Mouse (Mus musculus): ENCODE measurements around the gene Rusc2.
A peak's percentile ranks its signal among the peaks of the same experiment; 100 is the strongest.

Gene Rusc2

GRCm38 (mm10) chr4:43417269-43418062, 35.7 kb downstream of the Rusc2 start:
- DNase-seq (ENCODE audit: low spot score), result no peak

- no peak for DNase-seq (ENCODE audit: low spot score)
Observed at GRCm38 (mm10) chr4:43418450-43418849, 36.7 kb downstream of the Rusc2 start.

DNA sequence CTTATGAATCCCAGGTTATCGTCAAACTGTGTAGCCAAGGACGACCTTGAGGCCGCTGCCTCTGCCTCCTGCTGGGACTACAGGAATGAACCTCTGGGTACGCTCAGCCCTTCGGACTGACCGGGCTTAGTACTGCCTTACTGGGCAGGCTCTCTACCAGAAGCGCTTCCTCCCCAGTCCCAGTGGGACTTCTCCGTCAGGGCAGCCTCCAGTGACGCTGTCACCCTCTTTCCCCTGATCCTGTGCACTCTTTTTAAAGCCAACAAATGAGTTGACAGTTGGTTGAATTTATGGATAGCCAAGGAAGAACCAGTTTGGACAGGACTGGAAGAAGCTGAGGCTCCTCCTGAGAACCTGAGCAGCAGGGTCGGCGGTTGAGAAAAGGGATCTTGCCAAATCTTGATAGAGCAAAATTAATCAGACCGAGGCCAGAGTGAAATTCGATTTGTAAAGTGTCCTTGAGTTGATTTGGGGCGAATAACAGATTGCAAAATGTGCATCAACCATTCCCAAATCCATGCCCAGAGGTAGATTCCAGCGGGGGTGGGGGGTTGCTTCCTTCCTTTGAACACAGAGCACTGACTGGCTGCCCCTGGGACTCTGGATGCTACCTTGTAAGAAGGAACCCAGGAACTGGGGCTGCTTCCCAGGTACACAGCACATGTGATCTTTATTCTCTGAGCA, 37.3 kb downstream of the Rusc2 start:
- no peak for DNase-seq (ENCODE audit: low spot score)

- DNase-seq (ENCODE audit: low spot score), result no peak
Observed at GRCm38 (mm10) chr4:43419801-43420281, 38.1 kb downstream of the Rusc2 start.

GRCm38 (mm10) chr4:43420305-43420704, 38.5 kb downstream of the Rusc2 start:
- peak; percentile 84 for DNase-seq (ENCODE audit: low spot score)

DNA sequence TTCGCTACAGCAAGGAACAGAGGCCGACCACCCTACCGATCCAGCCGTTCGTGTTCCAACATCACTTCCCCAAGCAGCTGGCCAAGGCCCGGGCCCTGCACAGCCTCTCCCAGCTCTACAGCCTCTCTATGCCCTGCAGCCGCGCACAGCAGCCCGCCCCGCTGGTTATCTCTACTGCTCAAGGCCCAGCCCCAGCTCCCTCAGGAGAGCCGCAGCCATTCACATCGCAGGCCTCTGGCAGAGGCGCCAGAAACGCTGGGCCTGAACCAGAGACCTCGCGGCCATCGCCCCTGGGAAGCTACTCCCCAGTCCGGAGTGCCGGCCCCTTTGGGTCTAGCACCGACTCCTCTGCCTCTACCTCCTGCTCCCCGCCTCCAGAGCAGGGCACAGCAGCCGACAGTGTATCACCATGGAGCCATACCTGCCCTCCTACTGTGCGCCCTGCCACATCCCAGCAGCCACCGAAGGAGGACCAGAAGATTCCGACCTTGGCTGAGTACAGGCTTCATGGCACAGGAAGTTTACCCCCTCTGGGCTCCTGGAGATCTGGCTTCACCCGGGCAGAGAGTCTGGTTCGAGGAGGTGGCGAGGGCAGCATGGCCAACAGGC, 40.0 kb downstream of the Rusc2 start:
- no peak for DNase-seq (ENCODE audit: low spot score)

- DNase-seq (ENCODE audit: low spot score), result no peak
Observed at GRCm38 (mm10) chr4:43423267-43423934, 41.6 kb downstream of the Rusc2 start.

- DNase-seq (ENCODE audit: low spot score), result no peak
Observed at GRCm38 (mm10) chr4:43424072-43424471, 42.3 kb downstream of the Rusc2 start.

- no peak for DNase-seq (ENCODE audit: low spot score)
Observed at GRCm38 (mm10) chr4:43425197-43425596, 43.4 kb downstream of the Rusc2 start.

DNA sequence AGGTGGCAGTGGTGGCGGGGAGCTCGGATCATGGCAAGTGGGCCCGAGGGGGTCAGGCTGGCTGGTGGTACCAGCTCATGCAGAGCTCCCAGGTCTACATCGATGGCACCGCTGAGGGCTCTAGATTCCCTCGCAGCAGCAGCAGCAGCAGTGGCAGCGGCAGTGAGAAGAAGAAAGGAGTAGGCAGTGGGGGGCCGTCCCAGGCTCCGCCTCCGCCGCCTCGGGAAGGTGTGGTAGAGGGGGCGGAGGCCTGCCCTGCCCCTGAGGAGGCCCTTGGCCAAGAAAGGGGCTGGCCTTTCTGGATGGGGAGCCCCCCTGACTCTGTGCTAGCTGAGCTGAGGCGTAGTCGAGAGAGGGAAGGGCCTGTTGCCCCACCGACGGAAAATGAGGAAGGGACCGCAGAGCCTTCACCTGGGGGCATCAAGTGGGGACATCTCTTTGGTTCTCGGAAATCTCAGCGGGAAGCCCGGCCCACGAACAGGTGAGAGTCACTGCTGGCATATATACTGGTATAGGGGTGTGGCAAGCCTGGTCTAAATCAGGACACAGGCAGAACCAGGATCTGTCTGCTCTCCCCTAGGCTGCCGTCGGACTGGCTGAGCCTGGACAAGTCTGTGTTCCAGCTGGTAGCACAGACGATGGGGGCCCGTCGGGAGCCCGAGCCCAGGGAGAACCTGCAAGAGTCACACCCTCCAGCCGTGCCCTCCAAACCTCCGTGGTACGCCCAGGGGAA, 44.0 kb downstream of the Rusc2 start:
- DNase-seq (ENCODE audit: low spot score), result no peak

DNA sequence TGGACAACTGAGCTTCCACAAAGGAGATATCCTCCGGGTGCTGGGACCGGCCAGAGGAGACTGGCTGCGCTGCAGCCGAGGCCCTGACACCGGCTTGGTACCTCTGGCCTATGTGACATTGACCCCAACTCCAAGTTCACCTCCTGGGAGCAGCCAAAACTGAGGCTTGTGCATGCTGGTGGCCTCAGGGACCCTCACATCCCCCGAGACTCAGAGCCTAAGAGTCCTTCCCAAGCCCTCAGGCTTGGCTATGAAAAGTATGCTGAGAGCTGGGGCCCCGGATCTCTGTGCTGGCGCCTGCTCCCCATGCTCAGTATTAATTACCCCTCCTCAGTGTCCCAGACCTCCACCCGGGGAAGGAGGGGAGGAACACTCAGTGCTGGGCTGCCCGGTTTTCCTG, 44.7 kb downstream of the Rusc2 start:
- no peak for DNase-seq (ENCODE audit: low spot score)

GRCm38 (mm10) chr4:43427501-43428179, 45.9 kb downstream of the Rusc2 start:
- no peak for DNase-seq (ENCODE audit: low spot score)

DNA sequence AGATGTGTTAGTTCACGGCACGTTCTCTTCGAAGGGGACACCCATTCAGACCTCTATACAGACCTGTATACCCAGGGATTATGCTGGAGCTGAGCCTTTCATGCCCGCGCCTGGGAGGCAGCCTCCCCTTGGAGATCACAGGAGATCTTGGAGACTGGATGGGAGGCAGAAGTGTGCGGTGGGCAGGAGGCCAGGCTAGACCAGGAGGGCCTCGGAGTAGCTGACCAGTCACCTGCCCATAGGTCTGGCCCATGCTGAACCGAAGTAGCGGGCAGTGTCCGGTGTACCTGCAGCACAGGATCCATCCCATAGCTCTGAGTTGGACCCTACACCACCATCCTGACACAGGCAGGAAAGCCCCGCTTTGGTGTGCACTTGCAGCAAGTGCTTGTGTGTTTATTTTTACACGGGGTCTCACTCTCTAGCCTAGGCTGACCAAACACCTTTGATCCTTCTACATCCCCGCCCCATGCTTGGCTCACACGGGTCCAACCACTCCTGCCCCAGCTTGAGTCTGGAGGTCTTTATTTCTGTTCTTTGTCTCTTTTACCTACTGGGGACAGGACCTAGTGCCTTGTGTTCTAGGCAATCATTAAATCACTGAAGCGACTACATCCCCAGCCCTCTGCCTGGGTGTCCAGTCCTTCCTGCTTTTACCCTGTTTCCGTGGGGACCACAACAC, 46.5 kb downstream of the Rusc2 start:
- DNase-seq (ENCODE audit: low spot score), result no peak

DNA sequence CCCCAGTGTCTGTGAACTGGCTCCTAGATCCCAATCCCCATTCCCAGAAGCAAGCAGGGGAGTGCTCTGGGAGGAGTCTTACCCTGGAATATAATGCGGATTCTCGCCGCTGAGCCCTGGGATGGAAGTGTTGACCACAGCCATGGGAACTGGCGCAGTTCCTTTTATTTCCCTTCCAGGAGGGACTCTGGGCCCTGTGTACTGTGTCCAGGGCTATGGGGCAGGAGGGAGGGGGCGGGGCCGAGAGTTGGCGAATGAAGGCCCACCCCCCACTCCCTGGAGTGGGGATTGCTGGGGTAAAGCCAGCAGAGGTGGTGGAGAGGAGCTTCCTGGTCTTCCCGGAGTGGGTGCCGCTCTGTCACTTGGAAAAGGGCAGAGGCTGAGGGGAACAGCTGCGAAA, 47.2 kb downstream of the Rusc2 start, which contains the start of gene Fam166b:
Gene Fam166b, minus strand, starts transcription at position 189 of the 400 bp plus-strand sequence.
- DNase-seq (ENCODE audit: low spot score), result no peak

- DNase-seq (ENCODE audit: low spot score), result peak; percentile 89
Observed at GRCm38 (mm10) chr4:43431690-43432089, 49.9 kb downstream of the Rusc2 start.

- DNase-seq (ENCODE audit: low spot score), result no peak
Observed at GRCm38 (mm10) chr4:43432832-43433231, 51.1 kb downstream of the Rusc2 start.

DNA sequence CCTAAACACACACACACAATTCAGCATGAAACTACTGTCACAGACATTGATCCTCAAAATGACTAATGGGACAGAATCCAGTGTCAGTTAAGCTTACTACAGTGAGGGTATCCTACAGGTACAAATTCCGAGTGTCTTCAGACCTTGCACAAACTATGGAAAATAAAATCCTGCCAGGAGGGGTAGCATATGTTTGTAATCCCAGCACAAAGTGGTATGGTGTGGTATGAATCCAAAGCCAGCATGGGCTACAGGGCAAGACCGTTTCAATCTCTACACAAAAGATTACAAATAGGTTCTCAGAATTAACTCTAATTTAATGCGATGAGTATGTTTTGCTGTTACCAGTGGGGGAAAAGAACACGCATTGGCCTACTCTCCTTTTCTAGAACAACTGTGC, 59.9 kb downstream of the Rusc2 start, which contains the start of gene Tesk1:
Gene Tesk1, plus strand, starts transcription at position 301 of the 400 bp plus-strand sequence.
- no peak for DNase-seq (ENCODE audit: low spot score)

DNA sequence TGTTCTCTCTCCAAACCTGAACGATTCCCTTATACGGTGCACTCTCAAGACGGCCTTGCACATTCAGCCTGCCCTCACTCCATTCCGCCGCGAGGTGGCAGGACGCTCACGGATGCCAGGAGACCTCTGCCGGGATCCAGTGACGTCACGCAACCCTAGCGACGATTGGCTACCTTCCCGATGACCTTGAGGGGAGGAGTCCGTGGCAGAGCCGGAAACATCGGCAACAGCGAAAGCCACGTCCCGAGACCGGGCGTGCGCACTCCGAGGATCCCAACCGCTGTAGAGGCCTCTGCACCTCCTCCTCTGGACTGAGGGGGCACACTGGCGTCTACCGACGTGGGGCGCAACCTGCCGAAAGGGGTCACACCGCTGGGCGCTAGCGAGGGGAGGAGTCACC, 60.3 kb downstream of the Rusc2 start:
- DNase-seq (ENCODE audit: low spot score), result peak; percentile 99

- peak; percentile 83 for DNase-seq (ENCODE audit: low spot score)
Observed at GRCm38 (mm10) chr4:43442456-43443361, 60.9 kb downstream of the Rusc2 start.

Data from urinary bladder, postnatal 14 days (tissue).